Mouse (Mus musculus): ENCODE results near the gene Dand5. TPM values are rescaled to one million over a fixed set of nuclear protein-coding genes. Genes with fewer than 3 reads are reported as not detected.

Dand5 gene
- polyA plus RNA-seq, 1 experiment from 2014 or later, result 16.9 TPM

Small RNAs within 50 kb of the gene (microRNA-seq; reads per million reads assigned to microRNA genes)
- 1.7 reads per million for gene Mir7069

Other genes starting within 250 kb of the Dand5 start
- gene Ier2, start 160.0 kb downstream of the Dand5 start, polyA plus RNA-seq (2014; fragmentation: Nextera tagmentation; extraction: Ambion mirVana), result 14.4 and 20.9 TPM in 2 replicates
- gene Trmt1, start 136.5 kb downstream of the Dand5 start, polyA plus RNA-seq (2014; fragmentation: Nextera tagmentation; extraction: Ambion mirVana), result 59.8 and 70.2 TPM in 2 replicates
- gene Nacc1, start 135.0 kb downstream of the Dand5 start, polyA plus RNA-seq (2014; fragmentation: Nextera tagmentation; extraction: Ambion mirVana), result 15.3 and 16.6 TPM in 2 replicates
- gene Lyl1, start 121.4 kb downstream of the Dand5 start, polyA plus RNA-seq (2014; fragmentation: Nextera tagmentation; extraction: Ambion mirVana), result 1.3 and 3.6 TPM in 2 replicates
- gene G430095P16Rik, start 99.8 kb downstream of the Dand5 start, polyA plus RNA-seq (2014; fragmentation: Nextera tagmentation; extraction: Ambion mirVana), result 0.76 and 1.8 TPM in 2 replicates
- gene Nfix, start 22.5 kb downstream of the Dand5 start, polyA plus RNA-seq (2014; fragmentation: Nextera tagmentation; extraction: Ambion mirVana), result 68.2 and 91.5 TPM in 2 replicates
- gene Gadd45gip1, start 8.7 kb upstream of the Dand5 start, polyA plus RNA-seq (2014; fragmentation: Nextera tagmentation; extraction: Ambion mirVana), result 33.1 and 39.8 TPM in 2 replicates
- gene Rad23a, start 17.8 kb upstream of the Dand5 start, polyA plus RNA-seq (2014; fragmentation: Nextera tagmentation; extraction: Ambion mirVana), result 69.4 and 78.1 TPM in 2 replicates
- 615 and 623 TPM in 2 replicates for gene Calr, start 24.1 kb upstream of the Dand5 start, polyA plus RNA-seq (2014; fragmentation: Nextera tagmentation; extraction: Ambion mirVana)
- gene Farsa, start 34.2 kb upstream of the Dand5 start, polyA plus RNA-seq (2014; fragmentation: Nextera tagmentation; extraction: Ambion mirVana), result 90.9 and 98.2 TPM in 2 replicates
- gene Syce2, start 49.3 kb upstream of the Dand5 start, polyA plus RNA-seq (2014; fragmentation: Nextera tagmentation; extraction: Ambion mirVana), result 14.2 and 24.5 TPM in 2 replicates
- gene Gcdh, start 71.1 kb upstream of the Dand5 start, polyA plus RNA-seq (2014; fragmentation: Nextera tagmentation; extraction: Ambion mirVana), result 33.5 and 34.2 TPM in 2 replicates
- 0.44 and 0.80 TPM in 2 replicates for gene Klf1, start 79.1 kb upstream of the Dand5 start, polyA plus RNA-seq (2014; fragmentation: Nextera tagmentation; extraction: Ambion mirVana)
- gene Dnase2a, start 85.7 kb upstream of the Dand5 start, polyA plus RNA-seq (2014; fragmentation: Nextera tagmentation; extraction: Ambion mirVana), result 5.0 and 5.3 TPM in 2 replicates
- gene Mast1, start 114.5 kb upstream of the Dand5 start, polyA plus RNA-seq (2014; fragmentation: Nextera tagmentation; extraction: Ambion mirVana), result 75.6 and 79.8 TPM in 2 replicates
- 1.3 and 3.5 TPM in 2 replicates for gene Rtbdn, start 124.2 kb upstream of the Dand5 start, polyA plus RNA-seq (2014; fragmentation: Nextera tagmentation; extraction: Ambion mirVana)
- gene Gm49661, start 146.6 kb upstream of the Dand5 start, polyA plus RNA-seq (2014; fragmentation: Nextera tagmentation; extraction: Ambion mirVana), result not detected in 2 replicates
- gene Prdx2, start 146.8 kb upstream of the Dand5 start, polyA plus RNA-seq (2014; fragmentation: Nextera tagmentation; extraction: Ambion mirVana), result 1,214 and 1,252 TPM in 2 replicates
- gene Rnaseh2a, start 146.9 kb upstream of the Dand5 start, polyA plus RNA-seq (2014; fragmentation: Nextera tagmentation; extraction: Ambion mirVana), result 45.7 and 48.0 TPM in 2 replicates
- gene Junb, start 155.9 kb upstream of the Dand5 start, polyA plus RNA-seq (2014; fragmentation: Nextera tagmentation; extraction: Ambion mirVana), result 5.4 and 8.4 TPM in 2 replicates
- 25.5 and 31.2 TPM in 2 replicates for gene Hook2, start 167.8 kb upstream of the Dand5 start, polyA plus RNA-seq (2014; fragmentation: Nextera tagmentation; extraction: Ambion mirVana)
- 0.12 TPM in 1 of 2 replicates, not detected in the other for gene Best2, start 191.7 kb upstream of the Dand5 start, polyA plus RNA-seq (2014; fragmentation: Nextera tagmentation; extraction: Ambion mirVana)
- 119 and 128 TPM in 2 replicates for gene Asna1, start 202.5 kb upstream of the Dand5 start, polyA plus RNA-seq (2014; fragmentation: Nextera tagmentation; extraction: Ambion mirVana)
- 153 and 161 TPM in 2 replicates for gene Trir, start 204.0 kb upstream of the Dand5 start, polyA plus RNA-seq (2014; fragmentation: Nextera tagmentation; extraction: Ambion mirVana)
- 30.8 and 45.8 TPM in 2 replicates for gene Tnpo2, start 214.1 kb upstream of the Dand5 start, polyA plus RNA-seq (2014; fragmentation: Nextera tagmentation; extraction: Ambion mirVana)
- 57.0 and 66.3 TPM in 2 replicates for gene Fbxw9, start 237.2 kb upstream of the Dand5 start, polyA plus RNA-seq (2014; fragmentation: Nextera tagmentation; extraction: Ambion mirVana)
- gene Gm5741, start 245.2 kb upstream of the Dand5 start, polyA plus RNA-seq (2014; fragmentation: Nextera tagmentation; extraction: Ambion mirVana), result 1.4 TPM in 1 of 2 replicates, not detected in the other
- 115 and 123 TPM in 2 replicates for gene Dhps, start 248.9 kb upstream of the Dand5 start, polyA plus RNA-seq (2014; fragmentation: Nextera tagmentation; extraction: Ambion mirVana)

Measured in neural tube, embryonic 14.5 days (tissue).